Mouse (Mus musculus) spleen, adult 2 months (tissue): ENCODE results near the gene Plekhm3.

Source experiments
- CTCF ChIP-seq: fragments of 200-500 bp; IDR thresholded peaks from 2 replicates; pipeline ENCODE4 v1.5.1; 2011; ENCODE audit warnings: mild to moderate bottlenecking, inconsistent platforms; ENCODE audit not compliant: insufficient read depth, insufficient read length, insufficient replicate concordance; ENCODE audit errors: extremely low read depth
- POLR2A ChIP-seq: fragments of 200-500 bp; IDR thresholded peaks from 2 replicates; pipeline ENCODE4 v1.6.1; 2011; ENCODE audit warnings: low read depth, low read length, inconsistent platforms

DNA sequence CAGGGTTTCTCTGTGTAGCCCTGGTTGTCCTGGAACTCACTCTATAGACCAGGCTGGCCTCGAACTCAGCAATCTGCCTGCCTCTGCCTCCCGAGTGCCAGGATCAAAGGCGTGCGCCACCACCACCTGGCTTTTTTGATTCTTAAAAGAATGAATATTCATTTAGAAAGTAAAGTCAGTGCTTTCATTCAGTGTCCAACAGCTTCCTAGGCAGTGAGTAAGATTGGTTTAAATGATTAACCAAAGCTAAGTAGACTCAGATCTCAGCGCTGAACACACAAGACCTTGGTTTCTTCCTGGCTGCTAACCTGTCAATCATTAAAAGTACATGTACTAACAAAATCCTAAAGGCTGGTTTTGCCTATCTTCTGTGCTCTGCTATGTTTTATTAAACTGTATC lies 96.8 kb downstream of the Plekhm3 start:
- TF ChIP-seq POLR2A (no peak), CTCF (no peak)
